Mouse (Mus musculus) intestine, embryonic 14.5 days (tissue): ENCODE results near the gene Plce1. TPM values are rescaled to one million over a fixed set of nuclear protein-coding genes. Genes with fewer than 3 reads are reported as not detected.

Source experiments
- ATAC-seq: fragments of 200-750 bp; cut with Nextera tagmentation; replicated peaks from 2 replicates; pipeline ENCODE4 v1.8.0; 2017; ENCODE audit warnings: low read depth, moderate number of reproducible peaks, moderate TSS enrichment, moderate library complexity; ENCODE audit not compliant: low FRiP score, low TSS enrichment
- DNase-seq: peaks from one replicate; pipeline ENCODE4 v3.0.0-alpha.2; 2018; ENCODE audit warnings: low spot score
- H3K27ac ChIP-seq: fragments of 300-500 bp; sonication (generic); 2 replicates; pipeline ENCODE4 v1.5.1; 2014; ENCODE audit warnings: low read depth, mild to moderate bottlenecking, control low read depth
- H3K27me3 ChIP-seq: fragments of 300-500 bp; sonication (generic); replicated peaks from 2 replicates; pipeline ENCODE4 v1.6.1; 2014; ENCODE audit warnings: low read length, control low read depth; ENCODE audit not compliant: control insufficient read depth, insufficient read depth
- H3K36me3 ChIP-seq: fragments of 300-500 bp; sonication (generic); 2 replicates; pipeline ENCODE4 v1.6.1; 2014; ENCODE audit warnings: low read length, control low read depth; ENCODE audit not compliant: control insufficient read depth, insufficient read depth
- H3K4me1 ChIP-seq: fragments of 300-500 bp; sonication (generic); replicated peaks from 2 replicates; pipeline ENCODE4 v1.6.1; 2014; ENCODE audit warnings: low read length, control low read depth, mixed read lengths; ENCODE audit not compliant: control insufficient read depth, insufficient read depth
- H3K4me2 ChIP-seq: fragments of 300-500 bp; sonication (generic); 2 replicates; pipeline ENCODE4 v1.6.1; 2014; ENCODE audit warnings: low read length
- H3K4me3 ChIP-seq: fragments of 300-500 bp; sonication (generic); 2 replicates; pipeline ENCODE4 v1.5.1; 2014; ENCODE audit warnings: low read depth, low read length, control low read depth, mixed read lengths
- H3K9ac ChIP-seq: fragments of 300-500 bp; sonication (generic); 2 replicates; pipeline ENCODE4 v1.6.1; 2014; ENCODE audit warnings: mild to moderate bottlenecking, low read length
- H3K9me3 ChIP-seq: fragments of 300-500 bp; sonication (generic); 2 replicates; pipeline ENCODE4 v1.6.1; 2016; ENCODE audit warnings: low read length, control low read depth; ENCODE audit not compliant: control insufficient read depth
- WGBS: fragments of 180-500 bp; shearing (Covaris S2); extraction: QIAGEN DNeasy Blood & Tissue Kit; methylation state at CpG from one replicate; pipeline ENCODE4 v1.1.7; 2014; 5-methylcytosine and 5-hydroxymethylcytosine counted together
- polyA plus RNA-seq: library from polyadenylated mRNA; unstranded; fragments of >200 nt; fragmentation: Nextera tagmentation; extraction: Ambion mirVana; gene quantifications from 2 replicates; pipeline ENCODE4 v1.2.1, GENCODE M21; 2014

The Plce1 gene
- polyA plus RNA-seq, 1 experiment from 2014 or later, result 6.7 TPM

DNA sequence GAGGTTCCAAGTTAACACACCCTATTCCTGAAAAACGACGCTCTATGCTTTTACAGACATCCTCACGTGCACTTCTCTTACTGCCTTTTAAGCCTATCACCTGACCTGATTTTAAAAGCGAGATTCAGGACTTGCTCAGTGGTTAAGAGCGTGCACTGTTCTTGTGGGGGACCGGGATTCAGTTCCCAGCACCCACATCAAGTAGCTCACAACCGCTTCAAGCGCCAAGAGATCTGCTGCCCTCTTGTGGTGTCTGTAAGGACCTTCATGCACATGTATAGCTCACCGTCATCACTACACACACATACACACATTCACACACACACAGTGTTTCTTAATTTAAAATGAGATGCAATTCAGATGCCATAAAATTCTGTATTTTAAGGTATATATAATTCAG, 21.9 kb upstream of the Plce1 start:
- peaks cover 4% of the 10 kb centered on the region; the same call in 1 of the 2 replicates for H3K9me3 ChIP-seq
- H3K4me2 ChIP-seq, result no peak overlapping the region
- no peak overlapping the region for H3K4me3 ChIP-seq
- WGBS, result 93% methylated on average over 9 of the region's 9 CpGs
- 0 out of 2 replicates have a peak, but pooled peaks cover 3% of the 10 kb centered on the region for H3K4me1 ChIP-seq
- DNase-seq (no peak), ATAC-seq (no peak)
- H3K27ac ChIP-seq, result no peak overlapping the region
- no peaks in the 10 kb centered on the region for H3K27me3 ChIP-seq
- no peaks in the 10 kb centered on the region for H3K36me3 ChIP-seq
- no peak overlapping the region for H3K9ac ChIP-seq

DNA sequence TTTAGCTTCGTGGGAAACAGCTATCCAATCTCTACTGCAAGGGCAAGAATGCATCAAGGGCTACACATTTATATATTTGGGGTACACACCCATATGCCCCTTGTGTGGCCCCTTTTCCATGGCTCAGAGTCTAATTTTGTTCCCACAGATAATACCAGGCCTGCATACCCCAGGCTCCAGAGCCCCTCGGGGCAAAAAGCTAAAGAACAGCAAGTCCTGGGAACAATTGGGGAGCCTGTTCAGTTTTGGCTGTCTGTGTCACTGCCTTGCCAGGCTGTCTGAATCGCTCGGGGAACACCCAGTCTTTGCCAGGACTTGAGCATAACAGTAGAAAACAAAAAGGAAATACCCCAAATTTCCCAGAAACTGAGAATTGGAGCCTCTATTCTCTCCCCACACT, 20.2 kb upstream of the Plce1 start:
- Histone ChIP-seq H3K36me3 (no peaks in the 10 kb centered on the region), H3K4me2 (no peak overlapping the region), H3K9me3 (peaks cover 4% of the 10 kb centered on the region; the same call in 1 of the 2 replicates), H3K27ac (no peak overlapping the region), H3K4me1 (no peaks in the 10 kb centered on the region), H3K27me3 (no peaks in the 10 kb centered on the region), H3K4me3 (no peak overlapping the region), H3K9ac (no peak overlapping the region)
- ATAC-seq, result no peak
- WGBS, result 76% methylated on average over 4 of the region's 4 CpGs
- no peak for DNase-seq

DNA sequence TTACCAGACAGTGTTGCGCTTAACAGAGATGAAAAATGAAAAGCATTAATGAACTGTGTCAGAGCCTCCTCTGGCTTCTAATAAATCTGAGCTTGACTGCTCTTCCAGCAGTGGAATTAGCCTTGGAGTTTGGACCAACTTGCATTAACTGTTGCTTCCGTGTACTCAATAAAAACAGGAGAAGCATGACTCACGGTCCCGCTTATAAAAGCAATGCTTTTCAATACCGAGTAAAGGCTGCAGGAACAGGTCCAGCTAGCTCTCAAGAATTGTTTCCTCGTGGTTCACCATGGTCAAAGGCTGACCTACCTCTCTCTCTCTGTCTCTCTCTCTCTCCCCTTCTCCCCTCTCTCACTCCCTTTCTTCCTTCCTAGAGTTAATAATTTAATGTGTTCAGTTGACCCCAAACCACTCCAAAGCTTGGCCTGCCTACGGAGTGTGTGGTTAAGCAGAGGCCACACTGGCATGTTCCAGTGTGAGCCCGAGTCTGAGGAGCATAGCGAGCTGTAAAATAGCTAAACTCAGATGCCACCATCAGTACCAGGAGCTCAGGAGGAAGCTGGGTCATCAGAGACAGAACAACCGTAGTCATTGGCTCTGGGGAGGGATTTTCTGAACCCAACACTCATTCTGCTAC, 10.5 kb upstream of the Plce1 start:
- Histone ChIP-seq H3K27me3 (no peaks in the 10 kb centered on the region), H3K9ac (no peak overlapping the region), H3K4me1 (no peaks in the 10 kb centered on the region), H3K4me3 (no peak overlapping the region), H3K36me3 (no peaks in the 10 kb centered on the region), H3K9me3 (no peaks in the 10 kb centered on the region), H3K4me2 (no peak overlapping the region), H3K27ac (0 out of 2 replicates have a peak overlapping the region, but pooled peaks have one; percentile 22)
- peak; percentile 71; the same call in 1 of the 2 replicates for ATAC-seq
- WGBS, result 64% methylated on average over 10 of the region's 10 CpGs
- no peak for DNase-seq

DNA sequence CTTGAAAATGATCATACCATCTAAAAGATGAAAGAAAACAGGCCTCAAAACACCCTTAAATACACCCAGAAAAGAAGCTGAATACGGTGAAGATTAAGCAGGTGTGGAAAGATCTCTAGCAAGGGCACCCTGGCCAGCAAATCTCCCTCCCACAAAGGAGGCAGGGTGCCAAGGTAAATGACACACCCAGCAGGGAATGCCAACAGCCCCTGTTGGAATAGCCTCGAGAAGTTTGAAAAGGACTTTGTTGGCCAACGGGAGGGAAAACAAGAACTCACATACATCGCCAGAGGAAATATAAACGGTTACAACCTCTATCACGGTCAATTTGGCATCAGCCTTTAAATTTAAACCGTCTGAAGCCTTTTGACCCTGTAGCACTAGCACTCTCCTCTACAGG, 5.5 kb upstream of the Plce1 start:
- no peaks in the 10 kb centered on the region for H3K9me3 ChIP-seq
- H3K9ac ChIP-seq, result no peak overlapping the region
- DNase-seq, result peak; percentile 24
- H3K27me3 ChIP-seq, result 0 out of 2 replicates have a peak, but pooled peaks cover under 1% of the 10 kb centered on the region
- no peak for ATAC-seq
- H3K36me3 ChIP-seq, result no peaks in the 10 kb centered on the region
- no peak overlapping the region for H3K27ac ChIP-seq
- 59% methylated on average over 7 of the region's 7 CpGs for WGBS
- no peaks in the 10 kb centered on the region for H3K4me1 ChIP-seq
- no peak overlapping the region for H3K4me2 ChIP-seq
- no peak overlapping the region for H3K4me3 ChIP-seq

DNA sequence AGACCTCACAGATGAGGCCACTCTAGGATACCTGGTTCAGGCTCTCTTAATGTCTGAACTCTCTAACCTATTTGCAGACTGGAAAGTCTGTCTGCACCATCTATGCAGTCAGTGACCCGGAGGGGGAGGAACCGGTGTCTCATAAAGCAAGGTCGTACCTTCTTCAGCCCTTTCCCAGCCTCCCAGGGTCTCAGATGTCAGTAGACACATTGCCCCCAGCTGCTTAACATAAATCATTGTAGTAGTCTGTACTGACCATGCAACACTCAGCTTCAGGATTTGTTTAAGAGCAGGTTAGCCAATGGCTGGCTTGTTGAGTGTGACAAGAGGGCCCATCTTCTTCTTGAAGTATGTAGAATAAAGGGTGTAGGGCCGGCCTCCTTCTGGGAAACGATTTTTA, 2.6 kb upstream of the Plce1 start:
- WGBS, result 51% methylated on average over 5 of the region's 5 CpGs
- no peaks in the 10 kb centered on the region for H3K9me3 ChIP-seq
- no peak overlapping the region for H3K9ac ChIP-seq
- H3K4me3 ChIP-seq, result no peak overlapping the region
- ATAC-seq (no peak), DNase-seq (no peak)
- no peaks in the 10 kb centered on the region for H3K36me3 ChIP-seq
- no peak overlapping the region for H3K27ac ChIP-seq
- H3K27me3 ChIP-seq, result peaks cover 6% of the 10 kb centered on the region; the same call in 1 of the 2 replicates
- no peak overlapping the region for H3K4me2 ChIP-seq
- 0 out of 2 replicates have a peak, but pooled peaks cover 7% of the 10 kb centered on the region for H3K4me1 ChIP-seq

DNA sequence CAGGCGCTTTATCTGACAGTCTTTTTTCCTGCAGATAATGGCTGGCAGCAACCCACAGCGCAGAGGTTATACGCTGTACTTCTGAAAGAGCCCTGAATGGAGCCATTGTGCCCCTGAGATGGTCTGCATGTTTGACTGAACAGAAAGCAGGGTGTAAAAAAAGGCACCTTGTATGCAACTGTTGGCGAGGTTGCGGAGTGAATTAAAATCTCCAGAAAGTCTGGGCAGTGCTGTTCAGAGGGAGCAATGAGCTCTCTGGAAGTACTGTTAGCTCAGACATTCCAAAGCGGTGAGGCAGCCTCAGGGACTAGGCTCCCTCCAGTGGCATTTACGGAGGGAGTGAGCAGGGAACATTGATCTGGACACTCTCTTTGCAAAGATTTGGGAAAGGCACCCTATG, 2.0 kb upstream of the Plce1 start:
- Histone ChIP-seq H3K4me3 (no peak overlapping the region), H3K27ac (no peak overlapping the region), H3K9ac (no peak overlapping the region), H3K4me2 (no peak overlapping the region), H3K4me1 (peaks cover 7% of the 10 kb centered on the region; the same call in 1 of the 2 replicates), H3K9me3 (no peaks in the 10 kb centered on the region), H3K27me3 (peaks cover 6% of the 10 kb centered on the region; the same call in 1 of the 2 replicates), H3K36me3 (no peaks in the 10 kb centered on the region)
- ATAC-seq, result 0 out of 2 replicates have a peak, but pooled peaks have one; percentile 56
- 33% methylated on average over 7 of the region's 7 CpGs for WGBS
- DNase-seq, result peak; percentile 70

DNA sequence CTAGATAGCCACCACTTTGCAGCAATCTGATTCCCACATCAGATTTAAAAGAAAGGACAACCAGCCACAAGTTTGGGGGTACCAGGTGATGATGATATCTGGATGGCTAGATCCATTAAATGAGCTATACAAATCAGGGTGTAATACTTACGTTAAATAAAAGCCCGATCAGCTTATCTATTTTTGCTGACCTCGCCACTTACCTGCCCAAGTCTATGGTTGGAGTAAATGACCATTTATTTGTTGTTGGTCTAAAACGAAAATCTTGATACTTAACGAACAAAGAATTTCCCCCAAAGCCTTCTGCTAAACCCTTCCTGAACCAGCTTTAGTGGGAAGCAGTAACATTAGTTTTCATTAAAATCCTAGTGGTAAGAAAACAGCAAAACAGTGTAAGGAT, 1.4 kb upstream of the Plce1 start:
- Histone ChIP-seq H3K4me2 (no peak overlapping the region), H3K4me1 (peaks cover 7% of the 10 kb centered on the region; the same call in 1 of the 2 replicates), H3K9ac (no peak overlapping the region), H3K27me3 (peaks cover 6% of the 10 kb centered on the region; the same call in 1 of the 2 replicates), H3K9me3 (no peaks in the 10 kb centered on the region), H3K27ac (no peak overlapping the region), H3K4me3 (no peak overlapping the region), H3K36me3 (no peaks in the 10 kb centered on the region)
- 82% methylated on average over 5 of the region's 5 CpGs for WGBS
- no peak for ATAC-seq
- DNase-seq, result no peak

DNA sequence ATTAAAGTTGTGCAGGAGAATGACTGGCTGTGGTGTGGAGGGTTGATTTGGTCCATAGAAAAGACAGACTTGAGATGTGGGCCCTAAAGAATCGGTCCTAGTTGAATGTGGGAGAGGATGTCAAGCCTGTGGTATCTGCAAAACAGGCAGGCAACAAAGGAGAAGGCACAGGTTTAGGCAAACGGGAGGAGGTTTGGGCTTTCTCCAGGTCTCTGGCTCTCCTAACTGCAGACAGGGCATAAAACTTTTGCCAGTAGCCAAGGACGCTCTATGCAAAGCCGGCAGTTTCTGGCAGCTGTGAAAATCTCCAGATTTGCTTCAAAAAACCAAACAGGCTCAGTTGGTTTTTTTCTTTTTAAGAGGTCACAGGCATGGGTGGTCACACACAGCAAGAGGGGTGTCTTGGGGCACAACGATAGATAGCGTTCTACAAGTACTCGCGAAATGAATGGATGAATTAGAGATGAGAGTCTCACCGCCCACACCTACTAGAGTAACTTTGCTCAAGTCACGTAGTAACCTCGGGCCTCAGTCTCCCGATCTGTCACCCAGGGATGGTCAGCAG, 671 bp upstream of the Plce1 start:
- ATAC-seq (0 out of 2 replicates have a peak, but pooled peaks have one; percentile 5), DNase-seq (peak; percentile 61)
- peaks cover 6% of the 10 kb centered on the region; the same call in 1 of the 2 replicates for H3K27me3 ChIP-seq
- H3K9me3 ChIP-seq, result no peaks in the 10 kb centered on the region
- no peak overlapping the region for H3K27ac ChIP-seq
- H3K4me2 ChIP-seq, result peak overlapping the region; percentile 83
- 14% methylated on average over 12 of the region's 12 CpGs for WGBS
- peak overlapping the region; percentile 61 for H3K4me3 ChIP-seq
- peaks cover 7% of the 10 kb centered on the region; the same call in 1 of the 2 replicates for H3K4me1 ChIP-seq
- no peaks in the 10 kb centered on the region for H3K36me3 ChIP-seq
- H3K9ac ChIP-seq, result no peak overlapping the region; the same call in 1 of the 2 replicates
